Mouse (Mus musculus): ENCODE measurements around the gene Prph. TPM values are rescaled to one million over a fixed set of nuclear protein-coding genes. Genes with fewer than 3 reads are reported as not detected.

The Prph gene
- polyA plus RNA-seq, 1 experiment from 2014 or later: 7.5 TPM

DNA sequence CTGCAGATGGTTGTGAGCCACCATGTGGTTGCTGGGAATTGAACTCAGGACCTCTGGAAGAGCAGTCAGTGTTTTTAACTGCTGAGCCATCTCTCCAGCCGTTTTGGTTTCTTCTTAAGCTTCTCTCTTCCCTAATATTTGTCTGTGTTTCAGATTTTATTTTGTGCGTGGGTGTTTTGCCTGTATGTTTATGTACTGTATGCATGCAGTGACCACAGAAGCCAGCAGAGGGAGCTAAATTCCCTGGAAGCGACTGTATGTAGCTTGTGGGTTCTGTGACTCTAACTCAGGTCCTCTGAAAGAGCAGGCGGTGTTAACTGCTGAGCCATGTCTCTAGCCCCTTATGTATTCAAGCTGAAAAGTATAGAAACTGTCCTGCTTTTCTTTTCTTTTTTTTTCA, 28.7 kb upstream of the Prph start:
- Histone ChIP-seq H3K4me2 (replicated peaks) (no peak overlapping the region), H3K27ac (no peak overlapping the region), H3K27me3 (peaks cover 19% of the 10 kb centered on the region), H3K9me3 (no peaks in the 10 kb centered on the region), H3K4me3 (replicated peaks) (no peak overlapping the region), H3K9ac (replicated peaks) (no peak overlapping the region), H3K36me3 (no peaks in the 10 kb centered on the region), H3K4me1 (replicated peaks) (peaks cover 18% of the 10 kb centered on the region)
- ATAC-seq: no peak
- 51% methylated on average over 4 of the region's 4 CpGs for WGBS

DNA sequence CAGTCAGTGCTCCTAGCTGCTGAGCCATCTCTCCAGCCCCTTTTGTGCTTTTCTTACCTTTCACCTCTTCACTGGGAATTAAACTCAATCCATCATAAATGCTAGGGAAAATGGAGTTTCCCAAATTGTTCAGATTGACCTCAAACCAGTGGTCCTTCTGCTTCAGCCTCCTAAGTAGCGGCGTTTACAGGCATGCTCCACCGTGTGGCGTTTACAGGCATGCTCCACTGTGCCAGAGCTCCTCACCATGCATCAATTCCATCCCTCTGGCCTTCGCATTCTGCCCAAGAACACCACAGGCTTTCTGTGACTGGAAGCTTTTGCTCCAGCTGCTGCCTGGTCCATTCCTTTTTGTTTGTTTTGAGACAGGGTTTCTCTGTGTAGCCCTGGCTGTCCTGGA, 27.9 kb upstream of the Prph start:
- Histone ChIP-seq H3K4me1 (replicated peaks) (peaks cover 21% of the 10 kb centered on the region), H3K27me3 (peaks cover 21% of the 10 kb centered on the region), H3K9me3 (no peaks in the 10 kb centered on the region), H3K27ac (no peak overlapping the region), H3K4me2 (replicated peaks) (no peak overlapping the region), H3K36me3 (no peaks in the 10 kb centered on the region), H3K4me3 (replicated peaks) (no peak overlapping the region), H3K9ac (replicated peaks) (no peak overlapping the region)
- no peak for ATAC-seq
- WGBS: 77% methylated on average over 5 of the region's 5 CpGs

DNA sequence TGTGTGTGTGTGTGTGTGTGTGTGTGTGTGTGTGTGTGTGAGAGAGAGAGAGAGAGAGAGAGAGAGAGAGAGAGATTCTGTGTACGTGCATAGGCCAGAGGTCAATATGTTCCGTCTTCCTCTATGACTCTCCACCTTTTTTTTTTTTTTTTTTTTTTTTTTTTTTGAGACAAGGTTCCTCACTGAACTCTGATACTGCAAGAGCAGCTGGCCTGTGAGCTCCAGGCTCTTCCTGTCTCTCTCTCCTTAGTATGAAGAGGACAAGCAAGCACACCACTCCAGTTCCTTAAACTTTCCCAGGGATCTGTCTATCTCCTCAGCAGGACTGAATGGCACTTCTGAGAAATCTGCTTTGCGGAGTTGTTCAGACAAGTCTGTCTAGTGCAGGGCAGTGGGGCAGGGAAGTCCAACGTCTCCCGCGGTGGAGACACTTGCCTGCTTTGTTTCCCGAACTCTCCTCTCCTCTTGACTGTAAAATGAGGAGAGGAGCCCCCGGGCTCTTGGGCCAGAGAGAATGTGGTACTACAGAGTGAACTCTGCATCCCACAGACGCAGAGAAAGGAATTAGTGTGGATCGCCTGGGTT, 26.0 kb upstream of the Prph start:
- peak overlapping the region; percentile 43 for H3K4me3 ChIP-seq (replicated peaks)
- no peak for ATAC-seq
- peaks cover 21% of the 10 kb centered on the region for H3K27me3 ChIP-seq
- peak overlapping the region; percentile 54; the same call in 1 of the 2 replicates for H3K9ac ChIP-seq (replicated peaks)
- H3K36me3 ChIP-seq: no peaks in the 10 kb centered on the region
- H3K9me3 ChIP-seq: no peaks in the 10 kb centered on the region
- H3K4me2 ChIP-seq (replicated peaks): peak overlapping the region; percentile 74
- H3K27ac ChIP-seq: no peak overlapping the region
- 2% methylated on average over 10 of the region's 10 CpGs for WGBS
- H3K4me1 ChIP-seq (replicated peaks): peaks cover 28% of the 10 kb centered on the region

DNA sequence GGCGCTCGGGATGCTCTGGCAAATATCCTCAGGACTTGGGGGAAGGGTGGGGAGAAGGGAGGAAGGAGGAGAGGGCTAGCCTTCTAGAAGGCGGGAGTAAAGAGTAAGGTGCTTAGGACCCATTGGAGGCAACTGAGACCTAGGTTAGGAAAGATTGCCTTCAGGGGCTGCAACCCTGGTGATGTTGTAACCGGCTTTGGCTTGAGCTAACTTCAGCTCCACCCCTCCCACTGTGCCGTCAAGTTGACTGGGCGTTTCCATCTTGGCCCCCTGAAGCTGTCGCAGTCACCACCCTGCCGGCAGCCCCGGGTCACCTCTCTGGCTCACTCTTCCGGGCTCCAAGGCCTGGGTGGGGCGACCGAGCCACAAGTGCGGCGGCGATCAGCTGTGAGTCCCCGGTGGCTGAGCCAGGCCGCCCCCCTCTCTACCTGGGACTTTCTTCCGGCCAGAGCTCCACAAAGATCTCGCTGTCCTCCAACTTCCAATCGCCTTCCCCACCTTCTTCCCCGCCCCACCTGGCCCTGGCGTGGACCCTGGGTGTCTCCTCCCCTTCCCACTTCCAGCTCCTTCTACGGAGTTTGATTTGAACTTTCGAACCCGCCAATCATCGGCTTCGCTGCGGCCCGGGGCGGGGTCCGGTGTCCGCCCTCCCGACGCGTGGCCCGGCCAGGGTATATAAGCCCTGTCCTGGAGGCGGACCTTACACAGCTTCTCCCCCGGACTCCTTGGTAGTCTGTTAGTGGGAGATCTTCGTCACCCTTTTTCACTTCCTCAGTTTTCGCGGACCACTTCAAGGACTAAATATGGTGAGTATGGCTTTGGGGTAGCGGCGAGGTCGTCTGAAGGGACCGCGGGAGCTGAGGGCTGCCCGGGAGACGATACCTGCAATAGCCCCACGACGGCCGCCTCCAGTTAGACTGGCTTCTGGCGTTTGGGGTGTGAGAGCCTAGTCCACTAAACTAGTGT, 25.1 kb upstream of the Prph start, which contains the start of gene Tuba1c:
Tuba1c (plus strand) TSS at position 273 of the 966 bp plus-strand sequence.
- peak within 1 kb of the TSS; percentile 54 for H3K9ac ChIP-seq (replicated peaks)
- WGBS: under 1% methylated on average over 51 of the region's 52 CpGs
- no peaks in the 10 kb centered on the region for H3K36me3 ChIP-seq
- peak; percentile 74 for ATAC-seq
- no peaks in the 10 kb centered on the region for H3K9me3 ChIP-seq
- peaks cover 28% of the 10 kb centered on the region for H3K4me1 ChIP-seq (replicated peaks)
- peak within 1 kb of the TSS; percentile 74 for H3K4me2 ChIP-seq (replicated peaks)
- no peak within 1 kb of the TSS for H3K27ac ChIP-seq
- H3K27me3 ChIP-seq: peaks cover 21% of the 10 kb centered on the region
- peak within 1 kb of the TSS; percentile 43 for H3K4me3 ChIP-seq (replicated peaks)

DNA sequence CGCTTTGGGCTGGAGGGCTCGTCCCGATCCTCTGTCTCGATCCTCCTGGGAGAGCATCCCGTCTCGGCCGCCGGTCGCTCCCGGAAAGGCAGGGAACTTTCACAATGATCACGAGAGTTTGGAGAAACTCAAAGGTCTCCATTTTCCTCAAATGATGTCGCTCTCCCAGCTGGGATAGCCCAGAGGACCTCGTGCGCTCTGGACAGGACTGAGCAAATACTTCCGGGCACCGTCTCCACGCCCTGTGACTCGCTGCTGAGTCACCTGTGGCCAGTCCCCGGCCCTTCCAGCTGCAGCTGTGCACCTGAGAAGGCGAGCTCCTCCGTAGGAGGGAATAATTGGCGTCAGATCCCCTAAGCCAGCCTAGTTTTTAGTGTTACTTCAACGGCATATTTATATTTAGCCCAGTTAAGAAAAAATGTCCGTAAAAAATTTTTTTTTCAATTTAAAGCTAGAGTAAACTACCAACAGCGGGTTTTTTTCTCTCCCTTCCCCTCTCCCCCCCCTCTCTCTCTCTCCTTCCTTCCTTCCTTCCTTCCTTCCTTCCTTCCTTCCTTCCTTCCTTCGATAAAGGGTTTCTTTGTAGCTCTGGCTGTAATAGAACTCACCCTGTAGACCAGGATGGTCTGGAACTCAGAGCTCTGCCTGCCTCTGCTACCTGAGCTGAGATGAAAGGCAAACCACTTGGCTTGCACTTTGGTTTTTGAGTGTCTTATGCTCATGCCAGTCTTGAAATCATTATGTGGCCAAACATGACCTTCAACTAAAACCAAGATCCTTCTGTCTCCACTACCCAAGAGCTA, 24.2 kb upstream of the Prph start:
- ATAC-seq: no peak; the same call in 1 of the 2 replicates
- Histone ChIP-seq H3K4me2 (replicated peaks) (peak overlapping the region; percentile 74), H3K4me3 (replicated peaks) (peak overlapping the region; percentile 43), H3K36me3 (no peaks in the 10 kb centered on the region), H3K4me1 (replicated peaks) (peaks cover 28% of the 10 kb centered on the region), H3K9me3 (no peaks in the 10 kb centered on the region), H3K27me3 (peaks cover 21% of the 10 kb centered on the region), H3K9ac (replicated peaks) (peak overlapping the region; percentile 54), H3K27ac (no peak overlapping the region)
- 15% methylated on average over 26 of the region's 26 CpGs for WGBS

DNA sequence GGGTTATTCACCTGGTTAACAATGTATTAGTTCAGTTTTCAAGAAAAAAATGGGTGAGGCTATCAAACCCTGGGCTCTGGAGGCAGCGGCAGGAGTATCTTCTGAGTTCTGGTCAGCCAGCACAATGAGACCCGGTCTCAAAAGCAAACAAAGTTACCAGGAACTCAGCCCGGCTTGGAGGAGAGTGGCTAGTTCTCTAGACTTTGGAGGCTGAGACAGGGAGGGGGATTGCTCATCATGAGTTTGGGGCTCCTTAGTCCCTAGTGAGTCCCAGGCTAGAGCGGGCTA, 23.6 kb upstream of the Prph start:
- WGBS: 87% methylated on average over 4 of the region's 4 CpGs
- peak overlapping the region; percentile 74 for H3K4me2 ChIP-seq (replicated peaks)
- ATAC-seq: no peak

DNA sequence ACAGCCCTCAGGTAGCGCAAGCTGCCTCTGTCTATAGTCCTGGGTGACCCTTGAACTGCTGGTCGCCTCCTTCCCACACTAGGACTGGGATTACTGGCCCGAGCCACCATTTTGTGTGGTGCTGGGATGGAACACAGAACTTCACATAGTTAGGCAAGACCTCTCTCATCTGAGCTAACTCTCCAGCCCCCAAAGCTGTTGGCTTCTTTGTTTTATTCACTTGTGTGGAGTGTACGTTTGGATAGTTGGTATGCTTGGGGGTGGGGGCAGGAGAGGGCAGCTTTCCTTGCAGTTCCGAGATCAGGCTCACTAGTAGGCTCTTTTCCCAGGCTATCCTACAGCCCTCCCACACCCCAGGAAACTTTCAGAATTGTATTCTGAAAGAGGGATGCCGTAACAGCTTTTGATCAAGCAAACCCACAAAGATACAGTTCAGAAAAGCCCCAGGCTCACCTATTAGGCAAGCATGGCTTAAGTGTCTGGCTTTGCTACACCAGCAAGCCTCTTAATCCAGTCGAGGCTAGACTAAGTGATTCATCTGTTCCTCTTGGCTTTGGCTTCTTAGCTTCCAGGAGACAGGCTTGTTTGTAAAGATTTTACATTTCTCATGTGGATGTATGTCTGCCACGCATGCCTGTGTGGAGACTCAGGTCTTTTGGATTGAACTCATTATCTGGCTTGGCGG, 22.8 kb upstream of the Prph start:
- peak overlapping the region; percentile 74 for H3K4me2 ChIP-seq (replicated peaks)

More for the DNA sequence above, 23.6 kb upstream of the Prph start:
- Histone ChIP-seq H3K9ac (replicated peaks) (no peak overlapping the region), H3K36me3 (peaks cover 2% of the 10 kb centered on the region; the same call in 1 of the 2 replicates), H3K4me3 (replicated peaks) (peak overlapping the region; percentile 43), H3K27ac (no peak overlapping the region), H3K4me1 (replicated peaks) (peaks cover 28% of the 10 kb centered on the region), H3K9me3 (no peaks in the 10 kb centered on the region), H3K27me3 (peaks cover 21% of the 10 kb centered on the region)

DNA sequence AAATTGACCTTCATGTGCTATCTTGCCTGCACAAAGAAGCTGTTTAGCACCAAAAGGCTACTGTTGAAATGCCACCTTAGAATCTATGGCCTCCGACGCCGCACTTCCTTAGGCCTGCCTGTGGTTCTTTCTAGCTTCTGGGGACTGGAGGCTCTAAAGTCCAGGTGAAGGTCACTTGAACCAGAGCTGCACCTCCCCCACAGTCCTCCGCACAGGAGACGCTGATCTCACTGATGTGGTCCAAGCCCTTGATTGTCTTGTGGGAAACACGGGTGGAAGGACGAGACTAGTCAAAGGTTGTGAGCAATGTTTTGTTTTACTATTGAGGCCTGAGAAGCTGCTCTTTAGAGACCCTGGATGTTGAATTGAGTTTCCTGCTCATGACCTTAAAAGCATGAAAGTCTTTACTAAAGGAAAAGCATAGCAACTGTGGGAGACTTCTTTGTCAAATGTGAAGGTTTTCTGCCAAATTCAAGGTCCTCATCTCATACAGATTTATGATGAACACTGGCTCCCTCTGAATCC, 22.2 kb upstream of the Prph start:
- 79% methylated on average over 7 of the region's 7 CpGs for WGBS
- Histone ChIP-seq H3K27me3 (peaks cover 21% of the 10 kb centered on the region), H3K9ac (replicated peaks) (no peak overlapping the region), H3K36me3 (peaks cover 5% of the 10 kb centered on the region; the same call in 1 of the 2 replicates), H3K9me3 (no peaks in the 10 kb centered on the region), H3K27ac (no peak overlapping the region), H3K4me3 (replicated peaks) (no peak overlapping the region), H3K4me2 (replicated peaks) (peak overlapping the region; percentile 74; the same call in 1 of the 2 replicates), H3K4me1 (replicated peaks) (peaks cover 28% of the 10 kb centered on the region)
- no peak for ATAC-seq

More for the DNA sequence above, 22.8 kb upstream of the Prph start:
- H3K9ac ChIP-seq (replicated peaks): no peak overlapping the region
- H3K27ac ChIP-seq: no peak overlapping the region
- ATAC-seq: no peak
- H3K4me3 ChIP-seq (replicated peaks): no peak overlapping the region
- H3K9me3 ChIP-seq: no peaks in the 10 kb centered on the region
- WGBS: 75% methylated on average over 9 of the region's 9 CpGs
- H3K27me3 ChIP-seq: peaks cover 21% of the 10 kb centered on the region
- peaks cover 5% of the 10 kb centered on the region; the same call in 1 of the 2 replicates for H3K36me3 ChIP-seq
- H3K4me1 ChIP-seq (replicated peaks): peaks cover 28% of the 10 kb centered on the region

DNA sequence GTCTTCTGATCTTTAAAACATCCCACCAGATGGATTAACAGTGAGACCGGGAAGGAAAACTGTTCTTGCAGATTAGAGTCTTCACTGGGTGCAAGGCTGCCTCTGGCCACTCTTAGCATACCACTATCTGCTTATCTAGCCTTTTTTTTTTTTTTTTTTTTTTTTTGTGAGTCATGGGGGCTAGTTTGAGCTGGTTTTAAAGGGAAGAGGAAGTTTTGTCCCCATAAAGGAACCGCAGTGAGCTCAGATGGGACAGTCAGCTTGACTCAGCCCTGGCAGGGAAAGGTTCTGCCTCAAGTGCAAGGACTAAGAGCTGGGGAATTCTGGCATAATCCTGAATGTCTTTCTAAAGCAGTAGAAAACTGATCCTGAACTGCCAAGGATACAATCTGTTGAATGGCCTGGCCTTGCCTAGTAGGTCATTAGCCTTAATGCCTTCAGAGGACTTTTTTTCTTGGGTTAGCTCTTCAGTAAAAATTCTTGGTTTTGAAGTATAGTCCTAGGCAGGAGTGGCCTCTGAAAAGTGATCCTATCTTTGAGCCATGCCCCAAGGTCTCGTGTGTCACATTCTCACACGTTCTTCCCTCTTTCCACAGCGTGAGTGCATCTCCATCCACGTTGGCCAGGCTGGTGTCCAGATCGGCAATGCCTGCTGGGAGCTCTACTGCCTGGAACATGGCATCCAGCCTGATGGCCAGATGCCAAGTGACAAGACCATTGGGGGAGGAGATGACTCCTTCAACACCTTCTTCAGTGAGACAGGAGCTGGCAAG, 21.3 kb upstream of the Prph start:
- H3K9ac ChIP-seq (replicated peaks): no peak overlapping the region
- no peaks in the 10 kb centered on the region for H3K9me3 ChIP-seq
- no peak overlapping the region for H3K4me2 ChIP-seq (replicated peaks)
- no peak for ATAC-seq
- 90% methylated on average over 7 of the region's 7 CpGs for WGBS
- H3K27ac ChIP-seq: no peak overlapping the region
- peaks cover 21% of the 10 kb centered on the region for H3K27me3 ChIP-seq
- H3K4me3 ChIP-seq (replicated peaks): no peak overlapping the region
- H3K36me3 ChIP-seq: peaks cover 5% of the 10 kb centered on the region; the same call in 1 of the 2 replicates
- peaks cover 28% of the 10 kb centered on the region for H3K4me1 ChIP-seq (replicated peaks)

DNA sequence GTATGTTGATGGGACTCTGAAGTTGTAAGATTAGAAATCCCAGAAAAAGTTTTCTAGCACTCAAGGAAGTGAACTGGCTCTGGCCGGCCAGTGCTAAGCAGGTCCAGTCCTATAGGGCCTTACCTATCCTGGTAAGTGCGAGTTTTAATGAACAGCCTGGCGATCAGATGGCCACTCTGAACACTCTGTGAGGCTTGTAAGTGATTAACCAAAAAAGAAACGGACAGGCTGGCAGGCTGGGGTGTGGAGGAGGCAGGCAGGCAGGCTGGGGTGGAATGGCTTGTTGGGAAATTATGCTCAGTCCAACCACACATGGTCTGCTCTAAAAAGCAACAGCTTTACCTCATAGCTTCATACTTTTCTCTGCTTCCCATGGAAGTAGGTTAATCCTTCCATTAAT, 19.5 kb upstream of the Prph start:
- Histone ChIP-seq H3K9me3 (no peaks in the 10 kb centered on the region), H3K9ac (replicated peaks) (no peak overlapping the region), H3K36me3 (peaks cover 5% of the 10 kb centered on the region; the same call in 1 of the 2 replicates), H3K27me3 (peaks cover 8% of the 10 kb centered on the region), H3K4me1 (replicated peaks) (peaks cover 13% of the 10 kb centered on the region), H3K4me3 (replicated peaks) (no peak overlapping the region), H3K4me2 (replicated peaks) (no peak overlapping the region), H3K27ac (no peak overlapping the region)
- ATAC-seq: no peak
- 91% methylated on average over 4 of the region's 4 CpGs for WGBS

Data from midbrain, embryonic 13.5 days (tissue).